Mouse (Mus musculus) hindlimb bud, embryonic 11.5 days (tissue): ENCODE results near the gene Ccdc15.
"Not testable (repeated sequence)": the region's sequence is repeated elsewhere in the genome, so short reads cannot be mapped to it uniquely, and the experiment has no call there.

ENCODE experiments used
- DNase-seq: peaks from one replicate; pipeline ENCODE4 v3.0.0-alpha.2; 2012; ENCODE audit warnings: low read depth, low spot score; ENCODE audit errors: extremely low spot score

The Ccdc15 gene

DNA sequence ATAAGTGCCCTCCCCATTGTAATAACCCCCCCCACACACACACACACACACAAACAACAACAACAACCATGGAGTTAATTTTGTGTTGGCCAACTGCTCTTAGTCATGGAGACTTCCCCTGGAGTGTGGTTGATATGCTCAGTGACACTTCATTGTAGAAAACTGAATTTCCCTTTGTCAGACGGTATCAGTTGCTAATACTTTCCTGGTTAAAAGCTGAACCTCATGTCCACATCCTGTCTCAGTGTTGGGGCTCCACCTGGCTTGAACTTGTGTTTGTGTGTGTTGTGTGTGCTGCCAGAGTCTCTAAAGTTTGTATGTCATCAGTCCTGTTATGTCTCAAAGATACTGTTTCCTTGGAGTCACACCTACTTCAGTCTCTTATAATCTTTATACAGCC, 6.3 kb upstream of the Ccdc15 start:
- no peak for DNase-seq

GRCm38 (mm10) chr9:37351266-37351665, 3.0 kb upstream of the Ccdc15 start:
- DNase-seq: no peak

DNA sequence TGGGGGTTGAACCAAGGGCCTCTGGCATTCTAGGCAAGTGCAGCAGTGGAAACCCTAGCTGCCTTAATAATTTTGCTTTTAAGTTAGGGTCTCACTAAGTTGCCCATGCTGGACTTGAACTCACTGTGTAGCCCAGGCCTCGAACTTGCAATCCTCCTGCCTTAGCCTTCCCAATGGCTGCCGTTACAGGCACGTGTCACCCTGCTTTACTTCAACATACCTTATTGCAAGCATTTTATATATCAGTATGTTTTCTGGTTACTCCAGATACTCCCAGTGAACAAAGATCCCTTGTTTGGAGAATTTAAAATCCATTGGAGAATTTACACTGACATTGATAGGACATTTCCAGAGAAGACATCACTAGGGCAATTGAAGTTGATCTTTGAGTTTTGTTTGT, 818 bp upstream of the Ccdc15 start:
- DNase-seq: no peak

DNA sequence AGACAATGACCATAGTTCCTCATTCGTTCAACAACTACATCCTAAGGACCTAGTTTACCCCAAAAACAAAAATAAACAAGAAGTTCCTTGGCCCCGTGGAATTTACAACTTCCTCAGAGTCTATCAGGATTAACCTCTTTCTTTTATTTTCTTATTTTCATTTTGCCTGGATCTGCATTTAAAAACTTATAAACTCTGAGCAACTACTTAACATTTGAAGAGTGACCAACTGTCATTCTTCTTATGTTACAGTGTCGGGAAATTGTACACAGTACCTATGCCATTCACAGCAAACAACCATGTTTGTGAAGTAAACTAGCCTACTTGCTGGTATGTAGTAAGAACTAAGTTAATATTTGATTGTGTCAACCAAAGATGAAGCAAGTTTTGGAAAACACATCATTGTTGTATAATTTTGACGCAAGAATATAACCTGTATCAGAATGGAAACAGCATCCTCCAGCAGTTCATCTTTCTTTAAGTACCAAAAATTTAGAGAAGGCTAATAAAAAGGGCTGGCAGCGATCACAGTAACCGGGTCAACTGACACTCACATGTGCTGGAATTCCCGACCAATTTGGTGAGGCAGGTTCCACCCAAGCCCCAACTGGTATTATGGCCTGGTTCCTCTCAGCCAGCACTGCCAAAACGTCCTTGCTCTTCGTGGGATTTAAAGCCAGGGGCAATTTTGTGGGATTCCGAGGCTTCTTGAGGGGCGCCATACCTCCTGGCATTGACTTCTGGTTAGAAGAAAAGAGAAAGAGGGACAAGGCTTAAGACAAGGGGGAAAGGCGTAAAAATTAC, 846 bp downstream of the Ccdc15 start:
- no peak for DNase-seq

DNA sequence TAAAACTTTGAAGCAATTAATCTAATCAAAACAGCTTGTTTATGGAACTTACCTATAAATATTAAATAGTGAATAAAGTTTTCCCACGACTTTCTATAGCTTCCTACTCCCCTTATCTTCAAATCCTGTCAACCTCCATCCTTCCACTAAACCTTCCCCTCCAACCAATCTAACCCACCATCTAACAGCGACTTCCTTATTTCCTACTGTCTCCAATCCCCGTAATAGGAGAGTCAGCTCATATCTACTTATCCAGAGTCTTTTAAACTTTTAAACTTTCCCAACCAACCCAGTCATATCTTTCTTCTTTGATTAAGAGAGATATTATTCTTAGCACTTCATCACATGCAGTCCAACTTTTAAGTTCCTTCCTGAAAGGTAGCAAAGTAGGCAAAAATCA, 2.8 kb downstream of the Ccdc15 start:
- no peak for DNase-seq

DNA sequence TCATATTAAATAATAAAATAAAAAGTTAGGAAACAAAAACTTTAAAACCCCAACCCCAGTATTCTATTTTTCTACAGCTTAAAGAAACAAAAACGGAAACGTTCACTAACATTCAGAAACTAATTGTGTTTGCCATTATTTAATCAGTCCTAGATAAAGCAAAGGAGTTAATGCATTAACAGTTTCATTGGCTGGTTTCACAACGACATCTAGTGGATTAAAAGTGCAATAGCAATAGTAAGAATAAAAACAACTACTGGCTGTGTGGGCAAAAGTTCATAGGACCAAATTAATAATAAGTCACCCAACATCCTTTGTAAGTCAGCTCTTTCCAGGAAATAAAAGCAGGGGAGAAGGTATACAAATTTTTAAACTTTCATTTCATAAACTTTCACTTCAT, 18.8 kb downstream of the Ccdc15 start:
- no peak for DNase-seq

GRCm38 (mm10) chr9:37301720-37302119, 46.5 kb downstream of the Ccdc15 start:
- no peak for DNase-seq

DNA sequence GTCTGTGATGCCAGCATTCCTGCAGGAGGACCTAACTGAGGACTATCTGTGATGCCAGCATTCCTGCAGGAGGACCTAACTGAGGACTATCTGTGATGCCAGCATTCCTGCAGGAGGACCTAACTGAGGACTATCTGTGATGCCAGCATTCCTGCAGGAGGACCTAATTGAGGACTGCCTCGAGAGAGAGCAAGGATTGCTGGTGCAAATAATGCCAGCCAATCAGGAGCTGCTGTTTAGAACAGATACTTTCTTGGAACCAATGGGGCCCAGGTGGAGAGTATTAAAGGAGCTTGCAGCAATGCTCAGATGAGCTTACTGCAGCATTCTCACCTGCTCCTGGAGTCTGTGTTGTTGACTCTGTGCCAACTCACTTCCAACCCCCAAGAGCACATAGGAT, 47.7 kb downstream of the Ccdc15 start:
- DNase-seq: not testable (repeated sequence)

GRCm38 (mm10) chr9:37295586-37295985, 52.6 kb downstream of the Ccdc15 start:
- no peak for DNase-seq

DNA sequence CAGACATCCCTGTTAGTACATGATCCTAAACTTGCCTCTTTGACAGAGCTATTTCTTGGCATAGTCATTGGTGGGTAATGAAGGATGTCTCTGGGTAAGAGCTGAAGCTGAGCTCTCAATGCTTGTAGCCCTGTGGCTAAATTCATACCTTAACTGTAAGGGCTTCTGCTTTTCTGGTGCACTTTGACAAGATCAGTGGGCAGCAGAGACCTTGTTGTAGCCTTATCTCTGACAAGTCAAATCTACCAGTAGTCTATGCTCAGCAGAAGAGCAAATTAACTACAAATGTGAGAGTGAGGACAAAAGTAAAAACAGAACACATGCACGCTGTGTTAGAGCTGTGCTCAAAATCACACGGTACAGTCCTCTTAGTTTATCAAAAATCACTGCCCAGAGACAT, 81.6 kb downstream of the Ccdc15 start:
- DNase-seq: no peak

- DNase-seq: peak; percentile 28
Observed at GRCm38 (mm10) chr9:37255889-37256225, 92.4 kb downstream of the Ccdc15 start.

DNA sequence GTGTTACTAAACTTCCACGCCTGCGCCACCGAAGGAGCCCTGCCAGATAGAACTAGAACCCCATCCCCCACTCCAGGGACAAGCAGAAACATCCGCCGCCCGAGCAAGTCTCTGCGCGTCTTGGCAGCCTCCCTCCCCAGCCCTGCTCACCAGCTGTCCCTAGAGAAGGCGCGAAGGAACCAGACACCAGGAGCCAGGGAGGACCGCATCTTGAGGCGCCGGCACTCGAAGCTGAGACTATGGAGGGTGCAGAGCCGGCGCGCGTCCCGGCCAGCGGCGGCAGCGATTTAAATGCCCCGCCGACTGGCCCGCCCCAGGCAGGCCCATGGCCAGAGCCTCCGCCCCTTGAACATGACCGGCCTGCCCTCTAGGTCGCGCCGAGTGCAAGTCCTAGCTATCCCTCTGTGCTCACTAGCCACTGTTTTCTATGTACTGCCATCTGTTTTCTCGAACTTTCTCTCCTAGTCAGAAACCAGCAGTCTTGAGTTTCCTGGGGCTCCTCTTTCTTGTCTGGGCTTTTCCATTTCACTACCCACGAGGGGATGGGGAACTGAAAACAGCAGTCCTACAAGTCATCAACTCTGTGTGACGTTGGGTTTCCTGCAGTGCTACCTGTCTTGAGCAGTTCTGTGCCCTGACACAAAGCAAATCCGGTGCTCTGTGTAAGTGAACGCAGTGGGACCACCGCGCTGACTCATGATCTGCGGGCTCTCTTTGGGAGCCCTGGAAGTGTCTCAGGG, 92.9 kb downstream of the Ccdc15 start, which contains the start of gene Slc37a2:
Slc37a2 (minus strand) TSS at position 590 of the 740 bp plus-strand sequence.
- DNase-seq: peak; percentile 14

DNA sequence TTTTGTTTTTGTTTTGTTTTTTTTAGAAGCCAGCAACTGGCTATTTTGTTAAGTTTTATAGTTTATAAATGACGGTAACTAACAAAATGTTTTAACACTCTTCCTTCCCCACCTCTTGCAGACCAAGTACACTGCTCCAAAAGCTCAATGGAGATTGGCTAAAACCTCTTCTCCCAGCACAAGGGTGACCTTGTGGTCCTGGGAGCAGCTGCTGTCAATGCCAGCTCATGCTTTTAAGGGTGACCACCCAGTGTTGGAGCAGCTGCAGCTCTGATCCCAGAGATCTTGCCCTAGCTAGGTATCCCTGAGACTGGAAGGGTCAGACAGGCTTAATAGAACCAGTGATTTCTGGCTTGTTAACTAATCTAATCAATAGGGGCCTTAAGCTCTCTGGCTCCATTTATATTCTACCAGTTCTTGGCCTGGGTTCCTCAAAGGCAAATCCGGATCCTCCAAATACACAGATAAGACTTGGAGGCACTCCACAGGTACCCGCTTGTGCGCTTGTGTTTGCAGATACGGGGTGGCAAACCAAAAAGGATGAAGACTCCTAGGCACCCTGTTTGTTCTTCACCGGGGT, 93.6 kb downstream of the Ccdc15 start:
- peak; percentile 8 for DNase-seq

DNA sequence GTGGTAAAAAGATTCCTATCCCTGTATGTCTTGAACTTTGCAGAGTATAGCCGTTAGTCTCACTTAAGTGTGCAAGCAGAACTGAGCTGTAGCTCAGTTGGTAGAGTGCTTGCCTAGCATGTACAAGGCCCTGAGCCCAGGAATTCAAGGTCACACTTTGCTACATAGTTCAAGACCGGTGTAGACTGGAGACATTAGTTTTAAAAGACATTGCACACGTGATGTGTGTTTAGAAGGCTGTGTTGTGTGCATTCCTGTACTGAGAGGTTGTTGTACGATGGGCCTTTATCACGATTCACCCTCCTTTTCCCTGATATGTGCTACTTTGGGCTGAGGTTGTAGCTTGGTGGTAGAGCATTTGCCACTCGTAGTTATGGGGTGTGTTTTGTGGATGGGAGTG, 97.6 kb downstream of the Ccdc15 start:
- no peak for DNase-seq

DNA sequence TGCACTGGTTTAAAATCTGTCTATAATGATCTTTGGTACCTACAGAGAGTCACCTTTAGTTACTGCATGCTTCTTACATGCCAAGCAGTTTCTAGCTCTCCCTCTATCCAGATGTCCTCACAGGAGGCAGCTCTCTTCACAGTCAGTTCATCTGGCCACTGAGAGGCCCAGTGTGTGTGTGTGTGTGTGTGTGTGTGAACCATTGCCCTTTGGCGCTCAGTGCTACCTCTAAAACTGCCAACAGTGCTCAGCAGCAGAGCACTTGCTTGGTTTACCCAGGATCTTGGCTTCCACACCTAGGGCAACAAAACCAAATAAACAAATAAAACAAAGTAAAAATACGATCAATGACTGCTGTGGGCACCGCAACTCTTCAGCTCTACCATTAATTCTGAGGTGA, 98.3 kb downstream of the Ccdc15 start:
- DNase-seq: no peak

GRCm38 (mm10) chr9:37248381-37248906, 99.8 kb downstream of the Ccdc15 start:
- DNase-seq: no peak

DNA sequence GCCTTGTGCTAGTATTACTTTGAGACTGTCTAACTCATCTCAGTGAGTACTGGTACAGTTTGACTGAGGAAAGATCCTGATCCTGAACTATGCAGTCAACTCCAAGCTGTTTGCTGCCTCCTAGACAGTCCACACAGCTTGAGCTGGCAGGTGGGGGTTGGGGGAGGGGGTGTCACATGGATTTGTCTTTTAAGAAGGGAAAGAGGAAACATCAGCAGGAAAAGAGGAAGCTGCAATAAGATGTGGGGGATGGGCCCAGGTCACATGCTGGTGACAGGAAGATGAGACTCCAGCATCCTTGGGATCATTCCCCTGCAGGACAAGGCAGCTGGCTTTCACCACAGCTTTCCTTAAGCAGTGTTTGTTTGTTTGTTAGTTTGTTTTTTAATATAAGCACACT, 100.8 kb downstream of the Ccdc15 start:
- DNase-seq: no peak

DNA sequence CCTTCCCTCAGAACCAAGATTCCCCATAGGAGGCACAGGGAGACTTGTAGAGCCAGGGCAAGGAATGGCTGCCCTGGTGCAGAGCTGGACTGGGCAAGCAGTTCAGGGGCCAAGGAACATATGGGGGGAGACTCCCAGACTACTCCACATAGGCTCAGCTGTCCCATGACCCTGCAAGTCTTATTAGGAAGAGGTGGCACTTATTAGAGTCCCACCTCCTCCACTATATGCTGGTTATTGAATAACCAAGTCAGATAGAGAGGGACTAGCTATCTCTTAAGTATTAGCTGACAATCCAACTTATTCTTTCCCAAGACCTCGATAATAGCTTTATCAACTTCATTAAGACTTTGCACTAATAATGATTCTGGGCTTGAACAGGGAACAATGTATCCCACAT, 102.4 kb downstream of the Ccdc15 start:
- DNase-seq: no peak

- DNase-seq: no peak
Observed at GRCm38 (mm10) chr9:37245404-37245803, 102.8 kb downstream of the Ccdc15 start.

DNA sequence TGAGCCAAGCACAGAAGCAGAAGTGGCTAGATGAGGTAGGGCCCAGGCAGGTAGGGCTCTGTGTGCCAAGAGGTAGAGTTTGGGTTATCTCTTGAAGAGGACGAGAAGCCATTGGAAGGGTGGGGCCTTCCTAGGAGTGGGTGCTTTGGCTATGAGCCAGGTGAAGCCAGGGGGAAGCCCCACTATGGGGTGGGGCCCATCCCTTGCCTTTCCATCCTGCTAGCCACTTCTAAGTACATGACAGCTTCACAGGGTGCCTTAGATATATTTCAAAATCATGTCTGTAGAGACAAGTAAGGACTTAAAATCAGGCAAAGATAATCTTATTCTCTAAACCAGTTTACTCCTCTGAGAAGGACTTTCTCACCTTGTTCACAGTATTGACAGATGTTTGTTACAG, 103.6 kb downstream of the Ccdc15 start:
- no peak for DNase-seq

DNA sequence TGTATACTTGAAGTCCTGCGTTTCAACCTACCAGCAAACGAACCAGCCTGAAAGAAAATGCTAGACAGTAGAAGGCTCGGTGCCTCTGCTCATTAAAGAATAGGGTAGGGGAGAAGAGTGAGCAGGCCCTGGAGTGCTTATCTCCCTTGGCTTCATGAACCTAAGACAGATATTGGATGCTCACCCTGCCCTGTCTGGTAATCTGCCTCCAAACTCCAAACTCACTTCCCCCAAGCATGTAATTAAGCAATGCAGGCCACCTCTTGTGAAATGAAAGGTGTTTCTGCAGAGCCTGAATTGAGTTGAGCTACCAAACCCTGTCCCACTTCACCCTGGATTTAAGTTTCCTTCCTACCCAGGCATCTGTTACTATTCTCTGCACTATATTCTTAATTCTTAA, 105.5 kb downstream of the Ccdc15 start:
- no peak for DNase-seq
